Mouse (Mus musculus) splenic B cell, adult 2 months (primary cell): ENCODE data around the gene Crabp1.

ENCODE experiments used
- DNase-seq: peaks from one replicate; pipeline ENCODE4 v3.0.0-alpha.2; 2011; ENCODE audit warnings: low read depth, low spot score
- H3K27me3 ChIP-seq: 2 replicates; pipeline ENCODE4 v1.6.1; 2012; ENCODE audit warnings: mild to moderate bottlenecking, low read length, moderate library complexity, mixed read lengths; ENCODE audit not compliant: control insufficient read depth, poor library complexity, insufficient read depth, severe bottlenecking
- H3K36me3 ChIP-seq: 2 replicates; pipeline ENCODE4 v1.6.1; 2012; ENCODE audit warnings: mild to moderate bottlenecking, low read length, moderate library complexity, mixed read lengths; ENCODE audit not compliant: control insufficient read depth, poor library complexity, insufficient read depth, severe bottlenecking

The Crabp1 gene

DNA sequence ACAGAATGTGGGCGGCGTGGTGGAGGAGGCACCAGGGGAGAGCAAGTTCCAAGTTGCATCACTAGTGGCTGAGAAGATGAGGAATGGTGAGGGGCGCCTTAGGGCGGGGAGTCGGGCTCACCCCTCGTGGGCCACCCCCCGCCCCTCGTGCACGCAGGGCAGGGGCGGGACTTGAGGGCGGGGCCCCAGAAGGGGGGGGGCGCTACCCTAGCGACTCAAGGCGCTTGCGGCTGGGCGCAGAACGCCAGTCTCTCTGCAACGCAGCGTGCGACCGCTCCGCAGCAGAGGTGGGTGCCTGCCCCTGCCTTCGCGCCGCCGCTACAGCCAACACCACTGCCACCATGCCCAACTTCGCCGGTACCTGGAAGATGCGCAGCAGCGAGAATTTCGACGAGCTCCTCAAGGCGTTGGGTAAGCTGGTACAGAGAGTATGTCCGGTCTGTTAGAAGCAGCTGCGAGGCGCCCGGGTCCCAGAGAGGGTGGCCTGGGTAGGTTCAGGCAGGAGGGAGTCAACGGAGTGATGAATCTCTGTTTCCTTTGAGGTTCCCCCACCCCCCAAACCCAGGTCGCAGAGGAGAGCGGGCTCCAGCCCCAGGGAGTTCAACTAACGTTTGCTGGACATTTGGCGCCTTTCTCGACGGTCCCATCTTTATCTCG, at the start of gene Crabp1:
TSS of gene Crabp1 (plus strand) at position 188 of the 657 bp plus-strand sequence.
- no peak for DNase-seq
- Histone ChIP-seq H3K36me3 (no peaks in the 10 kb centered on the region), H3K27me3 (no peaks in the 10 kb centered on the region)

DNA sequence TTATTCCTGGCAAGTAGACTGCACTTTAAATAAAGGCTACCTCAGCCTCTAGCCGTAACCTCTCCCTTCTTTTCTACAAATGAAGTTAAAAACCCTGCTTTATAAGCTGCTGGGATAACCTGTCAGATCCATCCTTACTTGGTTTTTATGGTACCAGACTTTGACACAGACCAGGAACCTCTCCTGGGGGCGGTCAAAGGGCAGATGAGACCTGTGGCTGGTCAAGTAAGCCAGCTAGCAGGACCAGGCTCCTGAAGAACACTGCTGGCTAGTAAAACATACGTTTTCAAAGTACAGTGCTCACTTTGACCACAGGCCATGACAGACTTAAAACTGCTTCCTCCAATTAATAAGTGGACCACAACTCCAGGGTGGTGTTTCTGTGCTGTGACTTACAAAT, 48.8 kb upstream of the Crabp1 start:
- peaks cover 16% of the 10 kb centered on the region for H3K36me3 ChIP-seq
- DNase-seq = no peak

GRCm38 (mm10) chr9:54717527-54717926, 47.0 kb upstream of the Crabp1 start:
- H3K27me3 ChIP-seq = no peaks in the 10 kb centered on the region
- peaks cover 19% of the 10 kb centered on the region for H3K36me3 ChIP-seq
- DNase-seq = no peak

More for the DNA sequence above, 48.8 kb upstream of the Crabp1 start:
- H3K27me3 ChIP-seq = no peaks in the 10 kb centered on the region

GRCm38 (mm10) chr9:54722156-54722555, 42.4 kb upstream of the Crabp1 start:
- Histone ChIP-seq H3K27me3 (no peaks in the 10 kb centered on the region), H3K36me3 (peaks cover 13% of the 10 kb centered on the region)
- no peak for DNase-seq

DNA sequence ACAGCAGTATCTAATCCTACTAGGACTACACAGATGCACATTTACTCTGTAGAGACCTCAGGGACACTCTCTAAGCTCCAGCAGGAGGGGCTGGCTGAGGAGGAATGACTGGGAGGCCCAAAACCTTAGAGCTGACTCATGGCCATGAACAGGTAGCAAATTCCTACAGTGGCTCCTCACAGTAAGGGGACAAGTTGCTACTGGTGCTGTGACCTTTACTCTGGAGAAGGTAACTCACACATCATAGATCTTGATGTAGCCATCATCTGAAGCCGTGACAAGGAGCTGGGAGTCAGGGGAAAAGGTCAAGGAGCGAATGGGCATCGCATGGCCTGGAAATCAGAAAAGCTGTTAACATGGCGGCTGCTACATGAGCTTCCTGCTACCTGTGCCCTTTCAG, 42.0 kb upstream of the Crabp1 start:
- DNase-seq = no peak
- Histone ChIP-seq H3K36me3 (peaks cover 14% of the 10 kb centered on the region), H3K27me3 (no peaks in the 10 kb centered on the region)

GRCm38 (mm10) chr9:54726315-54726714, 38.2 kb upstream of the Crabp1 start:
- Histone ChIP-seq H3K27me3 (no peaks in the 10 kb centered on the region; the same call in 1 of the 2 replicates), H3K36me3 (peaks cover 13% of the 10 kb centered on the region)
- no peak for DNase-seq

GRCm38 (mm10) chr9:54732122-54732521, 32.4 kb upstream of the Crabp1 start:
- peaks cover 4% of the 10 kb centered on the region; the same call in 1 of the 2 replicates for H3K36me3 ChIP-seq
- no peaks in the 10 kb centered on the region; the same call in 1 of the 2 replicates for H3K27me3 ChIP-seq
- DNase-seq = peak; percentile 73

- H3K27me3 ChIP-seq = no peaks in the 10 kb centered on the region; the same call in 1 of the 2 replicates
- peak; percentile 97 for DNase-seq
Measured at GRCm38 (mm10) chr9:54733921-54734638, 30.5 kb upstream of the Crabp1 start, which contains the start of gene Wdr61. Gene Wdr61, minus strand, starts transcription at chr9:54734519.

DNA sequence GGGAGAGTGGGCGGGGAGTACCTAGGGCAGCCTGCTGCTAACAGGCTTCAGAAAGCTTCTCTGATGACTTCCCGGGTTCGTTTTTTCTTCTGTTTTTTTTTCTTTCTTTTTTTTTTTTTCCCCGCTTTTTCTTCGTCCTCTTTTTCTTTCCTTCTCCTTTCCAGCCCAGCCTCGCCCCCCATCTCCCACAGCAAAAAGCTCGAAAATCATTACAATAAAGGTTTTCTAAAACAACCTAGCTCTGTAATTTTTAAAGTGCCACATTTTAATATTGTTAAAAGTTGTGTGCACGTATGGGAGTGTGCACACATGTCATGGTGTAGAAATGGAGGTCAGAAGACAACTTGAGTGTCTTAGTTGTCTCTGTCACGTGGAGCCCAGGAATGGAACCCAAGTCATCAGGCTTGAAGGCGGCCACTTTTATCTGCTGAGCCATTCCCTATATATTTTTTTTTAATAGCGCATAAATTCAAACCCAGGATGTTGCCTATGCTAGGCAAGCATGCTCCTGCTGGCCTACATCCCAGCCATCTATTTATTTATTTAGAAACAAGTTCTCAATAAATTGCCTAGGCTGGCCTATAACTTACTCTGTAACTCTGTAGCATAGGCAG, 29.8 kb upstream of the Crabp1 start:
- H3K36me3 ChIP-seq = no peaks in the 10 kb centered on the region
- DNase-seq = peak; percentile 5
- no peaks in the 10 kb centered on the region for H3K27me3 ChIP-seq

More at GRCm38 (mm10) chr9:54733921-54734638, 30.5 kb upstream of the Crabp1 start, which contains the start of gene Wdr61:
- peaks cover 2% of the 10 kb centered on the region; the same call in 1 of the 2 replicates for H3K36me3 ChIP-seq

DNA sequence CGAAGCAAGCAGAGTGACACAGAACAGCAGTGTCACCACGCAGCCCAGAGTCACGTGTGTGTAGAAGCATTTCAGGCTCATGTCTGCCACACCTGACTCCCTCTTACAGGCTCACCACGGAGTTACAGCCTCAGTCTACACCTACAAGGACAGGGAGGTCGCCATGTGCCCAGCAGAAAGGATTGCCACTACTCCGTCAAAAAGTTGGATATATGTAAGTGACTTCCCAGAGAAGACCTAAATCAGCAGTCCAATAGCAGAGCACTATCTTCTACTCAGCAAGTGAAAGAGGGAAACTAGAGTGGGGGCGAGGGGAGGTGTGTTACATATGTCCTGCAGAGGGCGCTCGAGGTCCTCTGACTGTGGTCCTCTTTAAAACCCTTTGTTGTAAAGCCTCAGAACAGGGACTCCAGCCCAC, 28.3 kb upstream of the Crabp1 start:
- no peaks in the 10 kb centered on the region for H3K27me3 ChIP-seq
- DNase-seq = peak; percentile 89

DNA sequence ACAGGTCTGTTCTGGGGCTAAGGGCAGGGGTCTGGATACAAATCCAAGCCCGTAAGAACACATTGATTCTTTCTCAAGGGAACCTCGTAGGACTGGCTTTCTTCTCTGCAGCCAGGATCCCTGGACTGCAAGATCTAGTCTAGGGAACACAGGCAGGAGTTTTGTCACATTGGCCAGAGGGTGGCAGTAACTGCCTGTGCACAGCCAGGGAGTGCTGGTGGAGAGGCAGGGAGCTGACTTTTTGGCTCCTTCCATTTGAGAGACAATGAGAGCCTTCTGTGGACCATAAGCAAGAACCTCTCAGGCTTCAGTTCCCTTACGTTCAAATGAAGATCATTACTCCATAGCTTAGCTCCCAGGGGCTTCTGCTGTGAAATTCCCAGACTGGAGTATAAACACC, 26.2 kb upstream of the Crabp1 start:
- Histone ChIP-seq H3K36me3 (no peaks in the 10 kb centered on the region), H3K27me3 (no peaks in the 10 kb centered on the region)
- DNase-seq = peak; percentile 12

More for the DNA sequence above, 28.3 kb upstream of the Crabp1 start:
- no peaks in the 10 kb centered on the region for H3K36me3 ChIP-seq

GRCm38 (mm10) chr9:54743891-54744290, 20.7 kb upstream of the Crabp1 start:
- Histone ChIP-seq H3K27me3 (no peaks in the 10 kb centered on the region), H3K36me3 (no peaks in the 10 kb centered on the region)
- DNase-seq = no peak

DNA sequence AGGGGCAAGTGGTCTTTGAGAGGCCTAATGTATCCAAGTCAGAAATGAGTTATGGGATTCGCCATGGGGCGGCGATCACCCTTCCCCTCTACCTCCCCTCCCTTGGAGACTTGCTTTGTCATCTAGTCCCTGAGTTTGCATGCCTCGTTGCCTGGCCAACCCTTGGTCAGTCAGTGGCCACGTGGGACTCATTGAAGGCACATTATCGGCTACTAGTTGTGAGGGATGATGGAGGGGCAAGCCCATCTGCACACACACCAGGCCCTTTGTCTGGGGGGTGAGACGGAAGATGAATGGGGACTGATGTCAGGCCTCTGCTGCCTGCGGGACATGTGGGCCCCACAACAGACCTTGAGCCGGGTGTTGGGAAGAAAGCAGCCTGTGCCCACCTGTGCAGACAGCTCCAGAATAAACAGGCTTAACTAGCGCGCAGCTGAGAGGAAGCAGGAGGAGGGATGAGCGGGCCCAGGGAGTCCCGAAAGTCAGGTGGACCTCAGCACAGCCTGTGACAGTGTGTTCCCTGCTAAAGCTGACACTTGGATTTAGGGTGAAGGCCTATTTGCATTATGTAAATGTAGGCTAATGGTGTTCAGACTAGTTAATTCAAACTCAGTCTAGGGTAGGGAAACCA, 18.7 kb upstream of the Crabp1 start:
- no peak for DNase-seq
- Histone ChIP-seq H3K27me3 (no peaks in the 10 kb centered on the region), H3K36me3 (no peaks in the 10 kb centered on the region)

DNA sequence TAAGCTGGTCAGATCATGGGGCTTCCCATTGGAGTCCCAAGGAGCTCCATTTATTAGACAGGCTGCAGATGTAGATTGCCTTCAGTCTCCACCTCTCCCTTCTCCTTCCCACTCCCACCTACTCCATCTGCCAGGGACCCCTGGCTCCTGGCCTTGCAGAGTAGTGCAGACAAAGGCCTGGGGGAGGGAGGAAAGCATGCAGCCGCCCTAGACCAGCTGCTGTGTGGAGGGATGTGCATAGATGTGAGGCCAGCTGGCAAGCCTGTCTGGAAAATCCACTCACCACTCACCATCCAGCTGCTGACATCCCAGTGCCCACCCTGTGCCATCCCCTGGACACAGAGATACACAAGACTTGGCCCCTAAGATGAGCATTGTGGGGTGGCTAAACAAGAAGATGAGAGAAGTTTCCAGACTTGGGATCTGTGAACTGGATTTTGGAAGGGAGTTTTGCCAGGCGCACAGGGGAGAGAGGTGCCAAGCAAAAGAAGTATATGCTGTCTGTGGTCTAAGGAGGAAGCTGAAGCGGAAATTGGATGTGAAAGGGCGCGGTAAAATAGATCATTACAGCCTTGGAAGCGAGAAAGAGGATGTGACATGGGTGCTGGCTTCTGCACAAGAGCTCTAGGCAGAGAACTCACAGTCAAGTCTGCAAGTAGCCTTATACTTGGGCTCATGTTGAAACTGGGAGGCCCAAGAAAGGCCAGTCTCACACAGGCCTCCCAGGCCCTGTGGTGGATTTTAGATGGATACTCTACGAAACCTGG, 14.2 kb upstream of the Crabp1 start:
- no peaks in the 10 kb centered on the region for H3K36me3 ChIP-seq
- no peak for DNase-seq
- no peaks in the 10 kb centered on the region for H3K27me3 ChIP-seq
